Mouse (Mus musculus) 416B (cell line): ENCODE results near the gene Ypel5.

Experiments
- DNase-seq: peaks from one replicate; pipeline ENCODE4 v3.0.0; 2011; ENCODE audit warnings: low read depth

Ypel5 gene

GRCm38 (mm10) chr17:72844393-72844792 is 8.1 kb downstream of the Ypel5 start:
- no peak for DNase-seq

GRCm38 (mm10) chr17:72844949-72845490 is 8.8 kb downstream of the Ypel5 start:
- DNase-seq: no peak

DNA sequence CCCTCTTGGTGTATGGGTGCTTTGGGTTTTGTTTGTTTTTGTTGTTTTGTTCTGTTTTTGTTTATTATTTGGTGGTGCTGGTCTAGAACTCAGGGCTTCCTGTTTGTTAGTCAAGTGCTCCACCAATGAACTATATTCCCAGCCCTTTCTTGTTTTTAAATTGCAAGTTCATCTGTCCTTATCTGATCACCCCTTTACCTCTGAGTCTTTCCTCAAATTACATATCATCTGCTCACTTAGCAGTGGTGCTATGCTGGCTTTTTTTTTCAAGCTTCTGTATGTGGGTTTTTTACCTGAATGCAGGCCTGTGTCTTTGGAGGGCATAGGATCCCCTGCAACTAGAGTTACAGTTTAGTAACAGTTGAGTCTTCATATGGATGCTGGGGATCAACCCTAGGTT is 9.3 kb downstream of the Ypel5 start:
- DNase-seq: no peak

DNA sequence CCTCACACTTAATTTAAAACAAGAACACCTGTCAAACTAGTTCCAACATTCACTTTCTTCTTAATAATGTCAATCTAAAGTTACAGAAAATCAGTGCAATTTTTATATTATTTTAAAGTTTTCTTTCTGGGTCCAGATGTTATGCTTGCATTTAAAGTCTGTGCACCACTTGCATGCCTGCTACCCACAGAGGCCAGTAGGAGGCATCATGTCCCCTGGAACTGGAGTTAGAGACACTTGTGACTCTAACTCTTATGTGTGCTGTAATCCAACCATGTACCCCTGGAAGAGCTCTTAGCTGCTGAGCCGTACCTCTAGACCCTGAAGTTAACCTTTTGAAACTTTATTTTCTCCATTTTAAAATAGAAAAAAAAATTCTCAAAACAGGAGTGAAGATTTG is 19.0 kb downstream of the Ypel5 start:
- DNase-seq: peak; percentile 16

DNA sequence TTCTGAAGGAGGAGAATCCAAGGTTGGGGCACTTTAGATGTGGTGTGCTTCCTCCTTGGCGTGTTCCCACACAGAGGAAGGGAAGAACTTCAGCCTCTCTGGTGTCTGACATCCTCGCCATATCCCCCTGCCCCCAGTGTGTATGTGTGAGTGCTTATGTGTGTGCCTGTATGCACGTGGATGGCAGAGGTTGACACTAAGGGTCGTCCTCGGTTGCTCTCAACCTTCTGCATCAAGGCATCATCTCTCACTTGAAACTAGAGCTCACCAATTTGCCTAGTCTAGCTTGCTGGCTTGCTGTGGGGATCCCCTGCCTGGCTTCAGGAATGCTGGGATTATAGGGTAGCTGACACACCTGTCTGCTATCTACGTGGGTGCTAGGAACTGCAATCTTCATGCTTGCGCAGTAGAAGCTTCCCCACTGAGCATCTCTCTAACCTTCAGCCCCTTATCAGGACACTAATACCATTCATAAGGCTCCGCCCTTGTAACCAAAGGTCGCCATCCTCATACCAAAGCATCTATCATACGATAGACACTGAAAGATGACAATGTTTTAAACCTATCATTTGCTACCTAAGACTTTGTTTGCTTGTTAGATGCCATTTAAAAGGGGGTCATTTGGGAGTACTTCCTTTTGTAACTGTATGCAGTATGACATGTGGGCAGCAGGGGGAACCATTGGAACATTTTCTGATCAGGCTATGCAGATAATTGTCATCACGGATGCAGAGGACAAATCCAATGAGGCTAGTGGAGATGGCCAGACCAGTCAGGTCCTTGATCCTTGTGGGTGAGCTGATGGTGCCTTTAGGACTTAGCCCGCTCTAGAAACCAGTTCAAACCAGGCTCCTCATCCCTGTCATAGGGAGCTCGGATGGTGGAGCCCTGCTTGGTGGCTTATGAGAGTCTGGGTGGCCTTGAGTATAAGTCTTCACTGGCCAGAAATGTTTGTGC is 21.7 kb downstream of the Ypel5 start:
- peak; percentile 71 for DNase-seq

DNA sequence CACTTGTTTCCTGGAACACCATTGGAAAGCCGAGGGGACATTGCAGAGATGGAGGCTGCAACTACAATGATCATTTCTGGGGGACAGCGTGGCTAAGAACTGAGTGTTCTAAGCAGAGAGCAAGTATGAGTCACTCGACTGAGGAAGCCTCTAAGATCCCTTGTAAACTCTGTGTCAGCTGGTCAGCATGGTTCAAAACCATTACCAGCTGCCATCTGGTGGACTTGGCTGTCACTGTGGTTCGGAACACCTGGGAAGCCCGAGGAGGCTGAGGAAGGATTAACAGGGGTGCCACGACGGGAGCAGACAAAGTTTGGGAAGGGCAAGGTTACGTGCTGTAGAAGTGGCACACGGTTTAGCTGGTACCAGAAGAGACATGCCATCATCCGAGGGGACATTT is 27.0 kb downstream of the Ypel5 start:
- DNase-seq: peak; percentile 74

- DNase-seq: no peak
Observed at GRCm38 (mm10) chr17:72866624-72867245, 30.5 kb downstream of the Ypel5 start.

DNA sequence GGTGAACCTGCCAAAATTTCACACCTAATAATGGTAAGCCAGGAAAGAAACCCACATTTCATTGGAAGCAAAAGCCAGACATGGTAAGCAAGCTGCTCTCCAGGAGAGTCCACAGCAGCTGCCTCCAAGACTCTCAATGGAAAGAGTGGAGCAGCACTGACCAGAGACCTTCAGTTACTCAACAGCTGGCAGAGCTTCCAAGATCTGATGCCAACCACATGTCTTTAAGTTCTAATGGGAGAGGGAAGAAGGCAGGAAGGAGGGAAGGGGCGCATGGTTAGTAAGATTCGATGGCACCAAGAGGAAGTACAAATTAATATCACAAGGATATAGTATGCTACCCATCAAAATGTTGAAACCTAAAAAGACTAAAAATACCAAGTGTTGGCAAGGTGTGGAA is 31.9 kb downstream of the Ypel5 start:
- no peak for DNase-seq

DNA sequence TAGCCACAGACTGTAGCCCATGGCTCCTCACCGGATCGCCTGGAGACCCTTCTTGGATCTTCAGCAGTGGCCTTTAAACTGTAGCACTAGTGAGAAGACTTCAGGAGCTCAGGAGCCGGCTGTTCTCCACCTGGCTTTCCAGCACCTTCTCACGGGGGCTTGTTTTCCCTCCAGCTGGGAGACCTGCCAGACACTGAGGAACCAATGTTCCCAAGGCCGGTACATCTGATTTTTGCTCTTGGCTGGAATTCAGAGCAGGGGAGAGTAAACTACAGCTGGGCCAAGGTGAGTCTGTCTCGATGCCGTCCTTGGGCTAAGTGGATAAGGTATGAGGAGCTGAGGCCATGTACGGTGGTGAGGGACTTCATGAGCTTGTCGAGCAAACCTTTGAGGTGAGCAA is 42.7 kb downstream of the Ypel5 start:
- DNase-seq: no peak

- no peak for DNase-seq
Observed at GRCm38 (mm10) chr17:72880156-72880555, 43.9 kb downstream of the Ypel5 start.

DNA sequence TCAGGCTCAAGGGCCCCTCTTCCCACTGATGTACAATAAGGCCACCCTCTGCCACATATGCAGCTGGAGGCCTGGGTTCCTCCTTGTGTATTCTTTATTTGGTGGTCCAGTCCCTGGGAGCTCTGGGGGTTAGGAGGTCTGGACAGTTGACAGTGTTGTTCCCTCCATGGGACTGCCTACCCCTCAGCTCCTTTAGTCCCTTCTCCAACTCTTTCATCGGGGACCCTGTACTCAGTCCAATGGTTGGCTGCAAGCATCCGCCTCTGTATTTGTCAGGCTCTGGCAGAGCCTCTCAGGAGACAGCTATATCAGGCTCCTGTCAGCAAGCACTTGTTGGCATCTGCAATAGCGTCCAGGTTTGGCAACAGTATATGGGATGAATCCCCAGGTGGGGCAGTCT is 44.8 kb downstream of the Ypel5 start:
- no peak for DNase-seq

GRCm38 (mm10) chr17:72881804-72882203 is 45.6 kb downstream of the Ypel5 start:
- DNase-seq: no peak

DNA sequence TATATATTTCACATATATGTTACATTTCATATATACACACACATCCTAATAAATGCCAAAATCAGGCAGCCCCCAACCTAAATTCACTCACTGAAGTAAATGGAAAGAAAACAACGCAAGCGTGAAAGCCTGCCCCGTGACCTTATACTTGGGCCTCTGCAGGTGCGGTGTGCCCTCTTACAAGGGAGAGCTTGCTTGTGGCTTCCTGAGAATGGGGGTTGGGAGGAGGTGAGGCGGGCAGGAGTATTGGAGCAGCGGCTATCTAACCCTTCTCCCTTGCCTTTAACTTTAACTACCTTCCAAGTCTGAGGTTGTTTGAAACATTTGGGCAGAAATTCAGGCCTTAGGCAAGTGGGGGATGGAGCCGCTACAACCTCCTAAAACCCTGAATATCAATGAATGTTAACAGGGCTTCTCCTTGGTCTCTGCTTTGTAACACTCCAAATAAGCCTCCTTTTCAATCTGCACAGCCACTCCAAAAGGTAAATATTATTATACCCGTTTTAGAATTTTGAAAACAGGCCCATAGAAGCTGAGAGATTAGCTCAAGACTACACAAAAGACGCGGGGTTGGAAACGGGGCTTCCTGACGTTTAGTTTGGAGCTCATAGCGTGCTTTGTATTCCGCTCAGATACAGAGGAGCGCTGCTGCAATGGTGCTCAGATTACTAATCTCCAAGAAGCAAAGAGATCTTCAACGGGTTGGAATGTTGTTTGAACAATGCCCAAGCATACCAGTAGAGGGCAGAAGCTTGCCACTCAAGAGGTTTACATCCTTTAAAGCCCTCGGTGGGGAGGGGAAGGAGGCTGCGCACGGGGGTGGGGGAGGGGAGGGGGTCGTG is 53.5 kb downstream of the Ypel5 start:
- peak; percentile 81 for DNase-seq

GRCm38 (mm10) chr17:72890398-72890898 is 54.2 kb downstream of the Ypel5 start:
- DNase-seq: no peak

DNA sequence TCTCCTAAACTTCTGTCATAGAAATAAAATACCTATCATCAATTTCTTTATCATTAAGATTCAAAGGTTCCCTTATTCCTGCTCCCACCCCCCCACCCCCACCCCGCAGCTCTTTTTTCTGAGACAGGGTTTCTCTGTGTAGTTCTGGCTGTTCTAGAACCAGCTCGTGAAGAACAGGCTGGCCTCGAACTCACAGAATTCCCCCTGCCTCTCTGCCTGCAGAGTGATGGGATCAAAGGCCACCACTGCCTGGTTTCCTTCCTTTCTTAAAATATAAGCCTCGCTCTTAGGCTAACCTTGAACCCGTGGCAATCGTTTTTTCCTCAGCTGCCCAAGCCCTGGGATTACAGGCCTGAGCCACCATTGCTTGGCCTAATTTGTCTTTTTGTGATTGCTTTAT is 55.3 kb downstream of the Ypel5 start:
- no peak for DNase-seq

DNA sequence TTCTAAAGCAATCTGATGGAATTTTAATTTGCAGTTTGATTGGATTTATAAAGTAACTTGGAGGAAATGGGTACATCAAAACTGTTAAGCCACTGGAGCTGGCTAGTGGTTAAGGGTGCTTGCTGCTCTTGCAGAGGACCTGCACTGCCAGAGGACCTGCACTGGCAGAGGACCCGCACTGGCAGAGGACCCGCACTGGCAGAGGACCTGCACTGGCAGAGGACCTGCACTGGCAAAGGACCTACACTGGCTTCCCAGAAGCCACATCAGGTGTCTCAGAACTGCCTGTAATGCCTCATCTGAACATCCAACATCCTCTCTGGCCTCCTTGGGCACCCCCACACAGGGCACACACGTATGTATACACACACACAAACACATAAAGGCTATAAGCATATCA is 59.3 kb downstream of the Ypel5 start:
- no peak for DNase-seq

GRCm38 (mm10) chr17:72897076-72897475 is 60.8 kb downstream of the Ypel5 start:
- DNase-seq: no peak

DNA sequence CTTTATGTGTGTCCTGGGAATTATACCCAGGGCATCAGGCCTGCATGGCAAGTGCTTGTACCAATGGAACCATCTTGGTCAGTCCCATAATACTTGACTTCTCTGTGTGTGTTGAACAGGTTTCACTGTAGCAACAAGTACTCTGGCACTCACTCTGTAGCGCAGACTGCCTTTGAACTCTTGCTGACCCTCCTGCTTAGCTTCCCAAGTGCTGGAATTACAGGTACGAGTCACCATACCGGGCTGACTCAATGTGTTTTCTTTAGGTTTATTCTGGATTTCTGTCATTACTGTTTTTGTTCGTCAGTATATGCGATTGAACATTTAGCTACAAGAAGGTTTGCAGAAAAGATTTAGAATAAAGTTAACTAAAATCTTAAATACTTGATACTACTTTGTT is 61.7 kb downstream of the Ypel5 start:
- DNase-seq: no peak

DNA sequence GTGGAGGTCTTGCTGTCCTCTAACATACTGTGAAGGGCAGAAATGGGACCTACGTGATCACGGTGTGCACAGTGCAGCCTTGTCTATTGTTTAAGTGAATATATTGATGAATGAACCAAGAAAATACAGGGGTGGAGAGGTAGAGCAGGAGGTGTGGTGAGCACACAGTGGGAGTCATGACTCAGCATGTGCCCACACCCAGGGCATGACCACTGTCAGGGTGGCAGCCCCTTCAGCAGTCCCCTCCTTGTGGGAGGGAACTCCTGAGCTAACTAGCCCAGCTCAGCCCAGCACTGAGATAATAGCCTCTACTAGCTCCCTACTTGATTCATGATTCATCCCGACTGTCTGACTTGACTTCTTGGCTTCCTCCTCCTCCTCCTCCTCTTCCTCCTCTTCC is 62.5 kb downstream of the Ypel5 start:
- DNase-seq: peak; percentile 18
